Mouse (Mus musculus): ENCODE results near the gene Tff2. TPM values are rescaled to one million over a fixed set of nuclear protein-coding genes. Genes with fewer than 3 reads are reported as not detected.

Gene Tff2
- polyA plus RNA-seq, 1 experiment, result not detected

GRCm38 (mm10) chr17:31121975-31122374 is 22.1 kb downstream of the Tff2 start:
- Histone ChIP-seq H3K4me1 (no peaks in the 10 kb centered on the region), H3K27me3 (replicated peaks) (peaks cover 33% of the 10 kb centered on the region), H3K9me3 (peaks cover 7% of the 10 kb centered on the region; the same call in 1 of the 2 replicates), H3K36me3 (replicated peaks; ENCODE audit: low read length) (peaks cover 14% of the 10 kb centered on the region), H3K4me3 (replicated peaks) (no peak overlapping the region)
- TF ChIP-seq GATA1 (IDR thresholded peaks at IDR 0.05; ENCODE audit: borderline replicate concordance, low read length) (no peak), FLI1 (IDR thresholded peaks at IDR 0.05; ENCODE audit: low read length) (no peak)

- Histone ChIP-seq H3K4me1 (no peaks in the 10 kb centered on the region), H3K27me3 (replicated peaks) (peaks cover 14% of the 10 kb centered on the region), H3K4me3 (replicated peaks) (no peak overlapping the region), H3K9me3 (peaks cover 7% of the 10 kb centered on the region; the same call in 1 of the 2 replicates), H3K36me3 (replicated peaks; ENCODE audit: low read length) (peaks cover 38% of the 10 kb centered on the region)
- TF ChIP-seq GATA1 (IDR thresholded peaks at IDR 0.05; ENCODE audit: borderline replicate concordance, low read length) (no peak), FLI1 (IDR thresholded peaks at IDR 0.05; ENCODE audit: low read length) (no peak)
These were observed 24.7 kb downstream of the Tff2 start for GRCm38 (mm10) chr17:31119429-31119828.

GRCm38 (mm10) chr17:31117946-31118345 is 26.1 kb downstream of the Tff2 start:
- Histone ChIP-seq H3K4me1 (no peaks in the 10 kb centered on the region), H3K4me3 (replicated peaks) (no peak overlapping the region), H3K36me3 (replicated peaks; ENCODE audit: low read length) (peaks cover 53% of the 10 kb centered on the region), H3K27me3 (replicated peaks) (peaks cover 10% of the 10 kb centered on the region), H3K9me3 (no peaks in the 10 kb centered on the region)
- TF ChIP-seq GATA1 (IDR thresholded peaks at IDR 0.05; ENCODE audit: borderline replicate concordance, low read length) (no peak), FLI1 (IDR thresholded peaks at IDR 0.05; ENCODE audit: low read length) (no peak)

- H3K4me3 ChIP-seq (replicated peaks), result no peak overlapping the region
- TF ChIP-seq FLI1 (IDR thresholded peaks at IDR 0.05; ENCODE audit: low read length) (no peak), GATA1 (IDR thresholded peaks at IDR 0.05; ENCODE audit: borderline replicate concordance, low read length) (no peak)
- H3K4me1 ChIP-seq, result no peaks in the 10 kb centered on the region
- H3K27me3 ChIP-seq (replicated peaks), result peaks cover 3% of the 10 kb centered on the region
- no peaks in the 10 kb centered on the region for H3K9me3 ChIP-seq
- H3K36me3 ChIP-seq (replicated peaks; ENCODE audit: low read length), result peaks cover 72% of the 10 kb centered on the region
These were observed 28.0 kb downstream of the Tff2 start for GRCm38 (mm10) chr17:31116063-31116462.

- H3K4me1 ChIP-seq, result no peaks in the 10 kb centered on the region
- no peak overlapping the region for H3K4me3 ChIP-seq (replicated peaks)
- no peak for TF ChIP-seq GATA1 (IDR thresholded peaks at IDR 0.05; ENCODE audit: borderline replicate concordance, low read length)
- no peak for TF ChIP-seq FLI1 (IDR thresholded peaks at IDR 0.05; ENCODE audit: low read length)
- peaks cover 3% of the 10 kb centered on the region for H3K27me3 ChIP-seq (replicated peaks)
- no peaks in the 10 kb centered on the region for H3K9me3 ChIP-seq
- H3K36me3 ChIP-seq (replicated peaks; ENCODE audit: low read length), result peaks cover 96% of the 10 kb centered on the region
These were observed 30.8 kb downstream of the Tff2 start for GRCm38 (mm10) chr17:31113191-31113856.

- Histone ChIP-seq H3K9me3 (no peaks in the 10 kb centered on the region), H3K36me3 (replicated peaks; ENCODE audit: low read length) (peaks cover 99% of the 10 kb centered on the region)
These were observed 35.7 kb downstream of the Tff2 start for GRCm38 (mm10) chr17:31108388-31108787.

GRCm38 (mm10) chr17:31103823-31104222 is 40.3 kb downstream of the Tff2 start:
- Histone ChIP-seq H3K27me3 (replicated peaks) (peaks cover 10% of the 10 kb centered on the region), H3K4me1 (peaks cover 18% of the 10 kb centered on the region), H3K9me3 (no peaks in the 10 kb centered on the region), H3K4me3 (replicated peaks) (no peak overlapping the region), H3K36me3 (replicated peaks; ENCODE audit: low read length) (peaks cover 91% of the 10 kb centered on the region)
- TF ChIP-seq FLI1 (IDR thresholded peaks at IDR 0.05; ENCODE audit: low read length) (no peak), GATA1 (IDR thresholded peaks at IDR 0.05; ENCODE audit: borderline replicate concordance, low read length) (no peak)

More at GRCm38 (mm10) chr17:31108388-31108787, 35.7 kb downstream of the Tff2 start:
- Histone ChIP-seq H3K4me1 (no peaks in the 10 kb centered on the region; the same call in 1 of the 2 replicates), H3K27me3 (replicated peaks) (peaks cover 6% of the 10 kb centered on the region), H3K4me3 (replicated peaks) (peak overlapping the region; percentile 2)
- TF ChIP-seq GATA1 (IDR thresholded peaks at IDR 0.05; ENCODE audit: borderline replicate concordance, low read length), result no peak

GRCm38 (mm10) chr17:31103007-31103570 is 41.0 kb downstream of the Tff2 start:
- peaks cover 24% of the 10 kb centered on the region for H3K4me1 ChIP-seq
- H3K36me3 ChIP-seq (replicated peaks; ENCODE audit: low read length), result peaks cover 89% of the 10 kb centered on the region
- no peaks in the 10 kb centered on the region for H3K9me3 ChIP-seq

GRCm38 (mm10) chr17:31098788-31099187 is 45.3 kb downstream of the Tff2 start:
- Histone ChIP-seq H3K4me3 (replicated peaks) (no peak overlapping the region), H3K4me1 (peaks cover 38% of the 10 kb centered on the region), H3K9me3 (peaks cover 22% of the 10 kb centered on the region), H3K36me3 (replicated peaks; ENCODE audit: low read length) (peaks cover 88% of the 10 kb centered on the region), H3K27me3 (replicated peaks) (peaks cover 8% of the 10 kb centered on the region)
- no peak for TF ChIP-seq GATA1 (IDR thresholded peaks at IDR 0.05; ENCODE audit: borderline replicate concordance, low read length)
- TF ChIP-seq FLI1 (IDR thresholded peaks at IDR 0.05; ENCODE audit: low read length), result no peak

More at GRCm38 (mm10) chr17:31103007-31103570, 41.0 kb downstream of the Tff2 start:
- Histone ChIP-seq H3K27me3 (replicated peaks) (peaks cover 8% of the 10 kb centered on the region), H3K4me3 (replicated peaks) (no peak overlapping the region)
- TF ChIP-seq GATA1 (IDR thresholded peaks at IDR 0.05; ENCODE audit: borderline replicate concordance, low read length), result no peak
- no peak for TF ChIP-seq FLI1 (IDR thresholded peaks at IDR 0.05; ENCODE audit: low read length)

GRCm38 (mm10) chr17:31096893-31097292 is 47.2 kb downstream of the Tff2 start:
- H3K9me3 ChIP-seq, result peaks cover 37% of the 10 kb centered on the region
- H3K4me1 ChIP-seq, result peaks cover 51% of the 10 kb centered on the region
- H3K27me3 ChIP-seq (replicated peaks), result peaks cover 6% of the 10 kb centered on the region
- H3K36me3 ChIP-seq (replicated peaks; ENCODE audit: low read length), result peaks cover 88% of the 10 kb centered on the region
- no peak overlapping the region for H3K4me3 ChIP-seq (replicated peaks)
- TF ChIP-seq FLI1 (IDR thresholded peaks at IDR 0.05; ENCODE audit: low read length), result no peak

Measured in megakaryocyte, embryonic 14.5 days (primary cell).